Mouse (Mus musculus) kidney, postnatal 36 days (tissue): ENCODE measurements at regions not wholly inside any gene's neighbourhood (a gene's known extent, or its start where the extent isn't known, plus 50 kb on each side); places are given as distances from the start of the nearest gene placed in this dataset.
"Not testable (repeated sequence)": the region's sequence is repeated elsewhere in the genome, so short reads cannot be mapped to it uniquely, and the experiment has no call there.

ENCODE experiments used
- DNase-seq, 2 experiments: peaks; one replicate each; pipeline ENCODE4 v3.0.0; 2021 to 2022; ENCODE audit warnings: mixed read lengths in 2 of 2

DNA sequence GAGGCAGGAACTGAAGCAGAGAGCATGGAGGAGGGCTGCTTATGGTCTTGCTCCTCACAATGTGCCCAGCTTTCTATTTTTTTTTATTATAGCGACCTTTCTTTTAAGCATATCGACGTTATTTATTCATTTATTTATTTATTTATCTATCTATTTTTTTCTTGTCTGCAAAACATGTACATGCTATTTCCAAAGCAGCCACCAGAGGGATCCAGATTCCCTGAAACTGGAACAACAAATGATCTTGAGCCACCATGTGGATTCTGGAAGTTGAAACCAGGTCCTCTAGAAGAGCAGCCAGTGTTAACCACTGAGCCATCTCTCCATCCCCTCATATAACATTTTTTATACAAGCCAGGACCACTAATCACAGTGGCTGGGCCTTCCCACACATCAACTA, 338.1 kb downstream of the Gm21863 start:
- DNase-seq, result not testable (repeated sequence)

- DNase-seq, result peak in 1 of 2 experiments; percentile 0
These were observed 357.9 kb downstream of the Gm21863 start for GRCm38 (mm10) chr12:20311951-20312849.
